Mouse (Mus musculus): ENCODE results near the gene Zmiz1. TPM values are rescaled to one million over a fixed set of nuclear protein-coding genes. Genes with fewer than 3 reads are reported as not detected.

The Zmiz1 gene
- total and polyA plus RNA-seq, 3 experiments, result 90.8 to 142 (median 95.8) TPM

GRCm38 (mm10) chr14:25512803-25513202, 53.8 kb downstream of the Zmiz1 start:
- no peak for DNase-seq

- no peak for DNase-seq
Observed at GRCm38 (mm10) chr14:25513496-25513895, 54.5 kb downstream of the Zmiz1 start.

- peak; percentile 30 for DNase-seq
Observed at GRCm38 (mm10) chr14:25514943-25515512, 56.0 kb downstream of the Zmiz1 start.

GRCm38 (mm10) chr14:25515924-25516323, 56.9 kb downstream of the Zmiz1 start:
- peak; percentile 88 for DNase-seq

DNA sequence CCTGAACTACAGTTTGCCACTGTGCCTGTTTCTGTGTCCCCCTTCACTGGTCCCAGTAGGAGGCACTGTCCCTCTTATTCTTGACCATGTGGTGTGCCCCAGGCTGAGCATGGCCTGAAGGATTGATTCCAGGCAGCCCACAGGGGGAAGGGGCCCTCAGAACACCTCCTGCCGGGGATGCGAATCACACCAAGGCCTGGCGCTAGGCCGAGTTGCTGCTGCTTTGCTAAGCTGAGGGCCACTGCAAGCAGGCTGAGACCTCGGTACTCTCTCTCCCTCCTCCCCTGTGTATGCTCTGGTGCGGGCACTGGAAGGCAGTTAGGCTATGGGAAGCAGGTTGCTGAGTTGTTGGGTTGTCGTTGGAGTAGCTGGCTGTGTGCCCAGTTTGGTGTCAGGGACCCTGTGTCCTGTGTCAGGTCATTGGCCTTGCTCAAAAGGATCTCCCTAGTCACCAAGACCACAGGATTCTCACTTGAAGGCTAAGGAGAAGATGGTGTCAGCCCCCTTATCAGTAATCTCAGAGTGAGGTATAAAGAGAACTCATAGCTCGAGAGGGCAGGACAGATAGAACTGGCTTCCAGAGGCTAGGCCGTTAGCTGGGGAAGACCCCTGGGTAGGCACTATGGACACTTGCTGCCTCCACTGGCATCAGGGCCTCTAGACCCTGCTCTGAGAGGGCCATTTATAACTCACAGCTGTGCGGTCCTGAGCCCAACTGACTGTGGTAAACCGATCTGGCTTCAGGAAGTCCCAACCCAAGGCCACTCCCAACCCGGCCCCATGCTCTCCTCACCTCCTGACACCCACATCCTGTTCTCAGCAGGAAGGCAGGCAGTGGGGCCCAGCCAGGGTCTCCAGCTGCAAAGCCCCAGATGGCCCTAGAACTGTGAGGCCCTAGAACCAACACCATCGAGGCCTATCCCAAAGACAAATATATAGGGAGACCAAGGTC, 57.9 kb downstream of the Zmiz1 start:
- peak; percentile 76 for DNase-seq

DNA sequence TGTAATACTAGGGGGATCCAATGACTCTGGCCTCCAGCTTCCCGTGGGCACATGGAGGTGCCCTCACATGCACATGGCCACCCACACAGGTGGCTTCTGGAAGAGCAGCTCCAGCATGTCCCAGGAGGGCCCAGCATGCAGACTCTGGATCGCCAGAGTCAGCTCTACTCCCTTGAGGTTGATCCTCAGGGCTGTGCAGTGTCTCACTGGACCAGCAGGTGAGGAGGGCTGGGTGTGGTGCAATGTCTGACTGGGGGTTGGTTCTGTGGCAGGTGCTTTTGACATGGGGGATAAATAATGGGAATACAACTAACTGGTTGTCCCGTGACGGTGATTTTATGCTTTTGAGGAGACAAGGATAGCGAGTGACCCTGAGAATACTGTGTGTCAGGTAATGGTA, 59.7 kb downstream of the Zmiz1 start:
- no peak for DNase-seq

GRCm38 (mm10) chr14:25519656-25520055, 60.7 kb downstream of the Zmiz1 start:
- peak; percentile 93 for DNase-seq

- peak; percentile 67 for DNase-seq
Observed at GRCm38 (mm10) chr14:25520589-25520988, 61.6 kb downstream of the Zmiz1 start.

GRCm38 (mm10) chr14:25520991-25521390, 62.0 kb downstream of the Zmiz1 start:
- no peak for DNase-seq

DNA sequence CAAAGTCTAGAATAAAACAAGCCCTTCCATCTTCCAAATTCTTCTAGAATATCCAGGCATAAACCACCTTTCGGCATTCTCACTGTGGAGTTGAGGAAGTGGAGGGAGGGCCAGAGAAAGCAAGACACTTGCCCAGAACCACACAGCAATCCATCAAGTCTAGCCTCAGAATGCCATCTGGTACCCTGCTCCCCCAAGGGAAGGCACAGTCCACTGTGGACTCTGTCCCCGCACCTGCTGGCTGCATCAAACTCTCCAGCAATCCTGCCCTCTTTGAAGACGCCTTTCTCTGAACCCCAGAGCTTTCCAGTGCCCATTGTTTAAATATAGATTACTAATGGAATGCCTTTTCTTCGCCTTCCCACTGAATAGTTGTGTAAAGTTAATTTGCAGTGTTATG, 62.5 kb downstream of the Zmiz1 start:
- no peak for DNase-seq

DNA sequence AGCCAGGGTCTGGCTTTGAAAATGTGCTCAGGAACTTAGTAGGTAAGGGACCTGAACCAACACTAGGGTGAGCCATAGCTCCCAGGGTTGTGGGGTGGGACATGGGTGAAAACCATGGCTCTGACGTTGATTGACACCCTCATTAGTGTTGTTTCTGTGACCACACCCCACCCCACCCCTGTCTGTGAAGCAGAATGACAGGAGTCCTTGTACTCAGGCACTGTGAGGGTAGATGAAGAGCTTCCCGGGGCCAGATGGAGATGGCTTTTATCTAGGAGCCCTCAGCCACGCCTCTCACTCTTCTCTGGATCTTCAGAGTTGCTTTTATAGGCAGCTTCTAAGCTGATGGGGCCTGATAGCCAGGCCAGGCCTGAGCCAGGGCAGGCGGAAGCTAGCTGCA, 63.4 kb downstream of the Zmiz1 start:
- DNase-seq, result no peak

DNA sequence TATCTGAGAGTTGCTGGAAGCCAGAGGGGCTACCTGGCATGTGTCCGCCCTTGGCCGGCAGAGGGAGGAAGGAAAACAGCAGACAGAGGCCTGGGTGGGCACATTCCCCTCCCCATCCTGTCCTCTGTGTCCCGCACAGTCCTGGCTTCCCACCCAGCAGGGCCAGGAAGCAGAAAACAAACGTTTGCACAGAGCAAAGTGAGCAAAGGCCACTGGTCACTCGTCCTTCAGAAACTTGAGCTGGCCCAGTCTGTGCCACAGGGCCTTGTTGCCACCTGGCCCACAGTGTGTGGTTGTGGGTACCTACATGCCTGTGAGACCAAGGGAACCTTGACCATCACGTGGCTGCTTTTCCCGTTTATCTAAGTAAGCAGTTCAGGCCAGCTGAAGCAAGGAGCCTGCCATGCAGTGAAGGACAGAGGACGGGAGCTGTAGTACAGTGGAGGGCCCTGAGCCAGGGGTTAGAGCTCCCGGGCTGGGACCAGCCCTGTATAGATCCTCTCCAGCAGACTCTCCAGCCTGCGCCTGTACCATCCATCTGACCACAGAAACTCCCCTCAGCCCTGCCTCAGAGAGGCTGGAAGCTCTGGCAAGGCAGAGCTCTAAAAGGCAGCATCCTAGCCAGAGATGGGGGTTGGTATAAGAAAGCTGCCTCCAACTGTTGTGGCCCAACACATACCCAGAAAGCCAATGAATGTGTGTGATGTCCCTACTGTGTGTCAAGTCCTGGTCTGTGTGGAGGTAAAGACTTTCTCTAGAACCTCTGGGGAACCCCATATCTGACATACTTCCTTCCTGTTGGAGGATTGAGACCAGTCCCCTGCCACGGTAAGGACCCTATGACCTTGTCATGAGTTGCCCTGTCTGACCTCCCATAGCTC, 64.5 kb downstream of the Zmiz1 start:
- DNase-seq, result peak; percentile 84

GRCm38 (mm10) chr14:25524111-25524495, 65.1 kb downstream of the Zmiz1 start:
- DNase-seq, result no peak

DNA sequence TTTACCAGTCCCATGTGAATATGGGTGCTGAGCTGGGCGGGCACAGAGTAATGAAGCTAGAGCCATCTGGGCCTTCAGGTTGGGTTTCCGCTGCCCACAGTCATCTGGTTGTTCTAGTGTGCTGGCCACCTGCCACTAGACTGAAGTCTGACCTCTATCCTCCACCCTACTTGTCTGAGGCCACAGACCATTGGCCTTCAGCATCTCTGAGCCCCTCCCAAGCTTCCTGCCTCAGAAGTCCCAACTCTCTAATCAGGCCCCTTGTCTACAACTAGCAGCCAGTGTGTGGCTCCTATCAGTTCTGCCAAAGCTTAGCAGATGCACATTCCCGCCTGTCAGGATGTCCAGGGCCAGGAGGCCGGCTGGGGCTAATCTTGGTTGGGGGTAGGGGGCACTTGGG, 65.9 kb downstream of the Zmiz1 start:
- no peak for DNase-seq

GRCm38 (mm10) chr14:25525729-25526128, 66.7 kb downstream of the Zmiz1 start:
- DNase-seq, result peak; percentile 79

GRCm38 (mm10) chr14:25526872-25527271, 67.9 kb downstream of the Zmiz1 start:
- peak; percentile 85 for DNase-seq

- peak; percentile 90 for DNase-seq
Observed at GRCm38 (mm10) chr14:25527321-25527720, 68.3 kb downstream of the Zmiz1 start.

GRCm38 (mm10) chr14:25530342-25530741, 71.4 kb downstream of the Zmiz1 start:
- DNase-seq, result no peak

- no peak for DNase-seq
Observed at GRCm38 (mm10) chr14:25530815-25531214, 71.8 kb downstream of the Zmiz1 start.

- peak; percentile 71 for DNase-seq
Observed at GRCm38 (mm10) chr14:25533010-25533409, 74.0 kb downstream of the Zmiz1 start.

DNA sequence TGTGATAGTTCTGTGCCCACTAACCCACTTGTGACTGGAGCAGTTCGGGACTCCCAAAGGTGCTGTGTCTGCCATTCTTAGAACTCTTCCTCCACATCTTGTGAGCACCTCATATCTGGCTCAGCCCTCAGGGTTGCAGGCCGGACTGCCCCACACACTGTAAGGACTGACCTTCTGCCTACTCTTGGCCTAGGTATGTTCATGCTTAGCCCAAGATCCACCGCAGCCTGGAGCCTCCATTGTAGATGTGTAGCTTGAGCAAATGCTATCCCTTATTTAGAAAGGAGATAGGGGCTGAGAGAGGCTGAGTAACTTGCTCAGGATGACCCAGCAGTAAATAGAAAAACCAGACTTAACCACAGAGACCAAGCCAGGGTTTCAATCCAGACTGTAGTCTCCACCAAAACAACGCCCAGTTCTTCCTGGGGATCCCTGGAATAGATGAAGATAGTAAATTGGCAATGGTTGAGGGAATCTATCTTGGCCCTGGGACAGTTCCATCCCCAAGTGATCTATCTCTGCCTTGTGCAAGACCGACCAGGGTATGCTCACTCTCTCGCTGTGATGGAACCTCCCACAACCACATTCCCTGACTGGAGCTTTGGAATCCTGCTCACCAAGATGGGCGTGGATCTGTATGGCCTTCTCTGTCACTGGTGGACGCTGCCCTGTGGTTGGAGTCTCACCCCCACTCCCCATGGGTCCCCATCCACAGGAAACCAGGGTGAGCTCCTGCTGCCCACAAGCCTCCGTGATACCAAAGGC, 74.8 kb downstream of the Zmiz1 start:
- DNase-seq, result peak; percentile 74

DNA sequence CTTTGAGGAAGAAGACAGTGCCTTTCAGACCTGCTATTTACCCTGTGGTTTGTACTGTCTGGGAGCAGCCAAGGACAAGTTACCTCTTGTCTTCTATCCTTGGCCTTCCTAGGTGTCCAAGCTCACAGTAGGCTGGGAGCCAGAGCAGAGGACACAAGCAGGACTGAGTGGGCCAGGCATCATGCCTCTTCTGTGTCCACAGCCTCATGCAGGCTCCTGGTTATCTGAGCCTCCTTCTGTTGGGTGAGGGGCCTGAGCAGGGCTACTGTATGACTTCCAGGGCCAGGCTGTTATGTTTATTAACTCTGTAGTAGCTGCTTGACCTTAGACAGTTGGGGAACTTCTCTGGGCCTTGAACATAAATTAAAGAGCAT, 75.4 kb downstream of the Zmiz1 start:
- no peak for DNase-seq
